Mouse (Mus musculus) ES-E14 (cell line): ENCODE data around the gene Mthfs. TPM values are rescaled to one million over a fixed set of nuclear protein-coding genes. Genes with fewer than 3 reads are reported as not detected.

ENCODE experiments used
- DNase-seq: peaks from one replicate; pipeline ENCODE4 v3.0.0-alpha.2; 2013; ENCODE audit warnings: low read depth, low spot score
- H3K27ac ChIP-seq: 2 replicates; pipeline ENCODE4 v1.5.1; 2012; ENCODE audit warnings: low read depth, mild to moderate bottlenecking, low read length, moderate library complexity, mixed read lengths; ENCODE audit not compliant: poor library complexity, insufficient read depth, severe bottlenecking
- H3K36me3 ChIP-seq: 2 replicates; pipeline ENCODE4 v1.6.1; 2012; ENCODE audit warnings: mild to moderate bottlenecking, low read length, moderate library complexity, mixed read lengths; ENCODE audit not compliant: control insufficient read depth, poor library complexity, insufficient read depth, severe bottlenecking
- H3K4me1 ChIP-seq, 2 experiments: fragments of 150-350 bp in 1 of 2; sonication (generic) in 1 of 2; 2 replicates each; pipeline ENCODE4 v1.6.1; 2012; ENCODE audit warnings: low read length in 2 of 2, mild to moderate bottlenecking in 1 of 2, mixed read lengths in 1 of 2; ENCODE audit not compliant: control insufficient read depth in 2 of 2, insufficient read depth in 2 of 2, poor library complexity in 1 of 2
- H3K4me3 ChIP-seq, 2 experiments: fragments of 150-350 bp in 1 of 2; sonication (generic) in 1 of 2; 2 replicates each; pipeline ENCODE4 v1.5.1; 2012; ENCODE audit warnings: low read length in 2 of 2, low read depth in 1 of 2, mild to moderate bottlenecking in 1 of 2, mixed read lengths in 1 of 2; ENCODE audit not compliant: insufficient read depth in 1 of 2, poor library complexity in 1 of 2, severe bottlenecking in 1 of 2
- H3K9ac ChIP-seq: 2 replicates; pipeline ENCODE4 v1.6.1; 2012; ENCODE audit warnings: low read depth, mild to moderate bottlenecking, low read length, mixed read lengths; ENCODE audit not compliant: poor library complexity, insufficient read depth, severe bottlenecking
- H3K9me3 ChIP-seq: fragments of 150-350 bp; sonication (generic); 2 replicates; pipeline ENCODE4 v1.6.1; 2012; ENCODE audit warnings: low read depth, mild to moderate bottlenecking, low read length; ENCODE audit not compliant: control insufficient read depth, insufficient read depth
- CHD2 ChIP-seq: IDR thresholded peaks from 2 replicates; pipeline ENCODE4 v1.6.1; 2014; ENCODE audit warnings: mild to moderate bottlenecking, low read depth, low read length, inconsistent platforms
- HCFC1 ChIP-seq: IDR thresholded peaks from 2 replicates; pipeline ENCODE4 v1.6.1; 2012; ENCODE audit warnings: low read length, inconsistent platforms, borderline replicate concordance; ENCODE audit not compliant: insufficient read depth
- MAFK ChIP-seq: IDR thresholded peaks from 2 replicates; pipeline ENCODE4 v1.6.1; 2014; ENCODE audit warnings: mild to moderate bottlenecking, low read depth, low read length, inconsistent platforms; ENCODE audit not compliant: insufficient read depth
- ZC3H11A ChIP-seq: IDR thresholded peaks from 2 replicates; pipeline ENCODE4 v1.6.1; 2012; ENCODE audit warnings: low read depth, mild to moderate bottlenecking, inconsistent platforms, low read length, borderline replicate concordance
- ZNF384 ChIP-seq: IDR thresholded peaks from 2 replicates; pipeline ENCODE4 v1.6.1; 2012; ENCODE audit warnings: low read depth, low read length, inconsistent platforms
- in situ Hi-C, 2 experiments: fragments of 600-800 bp; cut with MboI; formaldehyde crosslinking; loops; one replicate each; pipeline ENCODE4 v1.15.1; 2025; ENCODE audit warnings: low sequenced_read_pairs in 2 of 2, inconsistent platforms in 1 of 2; ENCODE audit not compliant: unreplicated experiment in 2 of 2
- total RNA-seq: library from RNA; depleted of rRNA; stranded (reverse); fragments of 300-350 nt; gene quantifications from 2 replicates; pipeline ENCODE4 v1.2.3, GENCODE M21; 2012

Mthfs gene
- total RNA-seq, 1 experiment, result 11.5 TPM

GRCm38 (mm10) chr9:89267572-89267971 is 57.1 kb downstream of the Mthfs start:
- Histone ChIP-seq H3K4me1 (no peaks in the 10 kb centered on the region), H3K9me3 (no peaks in the 10 kb centered on the region), H3K36me3 (no peaks in the 10 kb centered on the region), H3K9ac (no peak overlapping the region), H3K4me3 (no peak overlapping the region), H3K27ac (no peak overlapping the region)
- no peak for DNase-seq
- in situ Hi-C loops, result no loop called here
- TF ChIP-seq ZC3H11A (no peak), ZNF384 (no peak), CHD2 (no peak), MAFK (no peak), HCFC1 (no peak)

- H3K9ac ChIP-seq, result no peak overlapping the region
- no peak for DNase-seq
- H3K27ac ChIP-seq, result no peak overlapping the region
- H3K36me3 ChIP-seq, result no peaks in the 10 kb centered on the region
- H3K4me3 ChIP-seq, result no peak overlapping the region
- no peaks in the 10 kb centered on the region for H3K9me3 ChIP-seq
- in situ Hi-C loops, result no loop called here
- TF ChIP-seq HCFC1 (no peak), ZNF384 (no peak), CHD2 (no peak), ZC3H11A (no peak), MAFK (no peak)
- no peaks in the 10 kb centered on the region for H3K4me1 ChIP-seq
Observed at GRCm38 (mm10) chr9:89270376-89270775, 59.9 kb downstream of the Mthfs start.

- Histone ChIP-seq H3K27ac (no peak overlapping the region), H3K9ac (no peak overlapping the region), H3K4me1 (no peaks in the 10 kb centered on the region), H3K9me3 (no peaks in the 10 kb centered on the region), H3K36me3 (no peaks in the 10 kb centered on the region), H3K4me3 (no peak overlapping the region)
- in situ Hi-C loops, result no loop called here
- no peak for DNase-seq
- TF ChIP-seq HCFC1 (no peak), ZNF384 (no peak), CHD2 (no peak)
Observed at GRCm38 (mm10) chr9:89273766-89274165, 63.3 kb downstream of the Mthfs start.

- DNase-seq, result no peak
- H3K27ac ChIP-seq, result no peak overlapping the region
- no peak for TF ChIP-seq MAFK
- TF ChIP-seq HCFC1, result no peak
- no peak for TF ChIP-seq CHD2
- TF ChIP-seq ZNF384, result no peak
- TF ChIP-seq ZC3H11A, result no peak
- H3K4me3 ChIP-seq, result no peak overlapping the region
- H3K9ac ChIP-seq, result no peak overlapping the region
- H3K4me1 ChIP-seq, result no peaks in the 10 kb centered on the region
- no peaks in the 10 kb centered on the region for H3K9me3 ChIP-seq
- in situ Hi-C loops, result no loop called here
- H3K36me3 ChIP-seq, result no peaks in the 10 kb centered on the region
Observed at GRCm38 (mm10) chr9:89278207-89278606, 67.7 kb downstream of the Mthfs start.

GRCm38 (mm10) chr9:89282374-89283068 is 72.0 kb downstream of the Mthfs start:
- no peaks in the 10 kb centered on the region for H3K9me3 ChIP-seq
- H3K4me1 ChIP-seq, result no peaks in the 10 kb centered on the region
- H3K36me3 ChIP-seq, result no peaks in the 10 kb centered on the region
- H3K27ac ChIP-seq, result no peak overlapping the region
- H3K9ac ChIP-seq, result no peak overlapping the region
- no peak overlapping the region for H3K4me3 ChIP-seq
- no peak for DNase-seq
- in situ Hi-C loops, result no loop called here
- TF ChIP-seq ZNF384 (no peak), CHD2 (no peak), HCFC1 (no peak), MAFK (no peak), ZC3H11A (no peak)
